ENCODE assay signal across 24 mouse cellular contexts in the genomic region with DNA sequence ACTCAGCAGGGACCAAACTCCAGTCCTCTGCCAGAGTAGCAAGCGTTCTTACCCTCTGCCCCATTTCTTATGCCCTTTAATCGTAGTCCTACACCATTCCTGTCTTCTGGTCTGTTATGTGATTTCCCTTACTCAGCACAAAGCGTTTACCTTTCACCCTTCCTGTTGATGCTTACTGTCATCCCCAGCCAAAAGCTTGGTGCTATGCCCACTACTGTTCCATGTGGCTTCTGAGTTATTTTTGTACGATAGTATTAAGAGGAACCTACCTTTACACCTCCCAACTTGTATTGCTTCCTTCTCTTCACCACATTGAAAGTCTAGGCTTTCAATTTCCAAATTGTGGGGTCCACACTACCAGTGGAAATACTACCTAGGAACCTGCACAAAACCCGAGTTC. TPM values are rescaled to one million over a fixed set of nuclear protein-coding genes. Genes with fewer than 3 reads are reported as not detected.
DNase-seq lines count a peak whose midpoint lies in the region; ATAC-seq and TF ChIP-seq lines count a peak whose summit lies in the region.
"Had no signal": no experiment of that assay in that cellular context is flagged by ENCODE, and none has a peak within 500 bp of the region (broad histone marks: within the 10 kb centered on the region; RNA-seq: fewer than 3 reads in every experiment).

No protein-coding gene starts in this region.

- H3K27ac ChIP-seq in heart, embryonic 12.5 days (ENCODE audit: poor library complexity, severe bottlenecking), result peak overlapping the region; percentile 87
- no peak overlapping the region for H3K27ac ChIP-seq in CH12.LX (ENCODE audit: insufficient read depth, low read depth)
- H3K27ac ChIP-seq in heart, embryonic 15.5 days, result peak overlapping the region; percentile 92
- H3K27ac ChIP-seq: embryonic facial prominence, embryonic 12.5 days; forebrain, embryonic 15.5 days; hindbrain, embryonic 10.5 days; hindbrain, embryonic 14.5 days; intestine, embryonic 15.5 days had no signal

- WGBS in heart, embryonic 12.5 days, result 72% methylated on average over 5 of the region's 5 CpGs
- WGBS in heart, embryonic 15.5 days, result 56% methylated on average over 5 of the region's 5 CpGs

- no peak for TF ChIP-seq CTCF in CH12.LX (conservative IDR thresholded peaks at IDR 0.05 in 1 of 2, IDR thresholded peaks at IDR 0.05 in 1 of 2; ENCODE audit: low read depth in 2 of 2, low read length in 2 of 2)

- no peak overlapping the region for H3K9ac ChIP-seq in heart, embryonic 12.5 days
- H3K9ac ChIP-seq in CH12.LX (ENCODE audit: insufficient read depth, low read depth), result no peak overlapping the region
- H3K9ac ChIP-seq in heart, embryonic 15.5 days, result no peak overlapping the region
- H3K9ac ChIP-seq: embryonic facial prominence, embryonic 12.5 days; forebrain, embryonic 15.5 days; hindbrain, embryonic 14.5 days; intestine, embryonic 15.5 days had no signal

- in situ Hi-C loops in CH12.LX (cut with MboI; ENCODE audit: low pct_ligation_motif_present, low pct_unique_long_range_greater_than_20kb, low sequenced_read_pairs), result no loop called here

- intact Hi-C loops in heart, postnatal 36 days (cut with DNase I), result no loop called here

- H3K36me3 ChIP-seq in heart, embryonic 12.5 days, result peaks cover 24% of the 10 kb centered on the region
- no peaks in the 10 kb centered on the region for H3K36me3 ChIP-seq in CH12.LX (replicated peaks in 1 of 2; ENCODE audit: control insufficient read depth in 1 of 2, insufficient read depth in 1 of 2, low read length in 1 of 2)
- H3K36me3 ChIP-seq in heart, embryonic 15.5 days, result peaks cover 18% of the 10 kb centered on the region
- H3K36me3 ChIP-seq: embryonic facial prominence, embryonic 12.5 days; forebrain, embryonic 15.5 days; intestine, embryonic 15.5 days had no signal

- peak; percentile 35 to 40 for DNase-seq in heart, adult 18-20 months
- no peak for DNase-seq in heart, postnatal 36 days
- no peak for DNase-seq in heart, adult 11 months
- no peak for DNase-seq in CH12.LX (ENCODE audit: extremely low read depth)
- DNase-seq in frontal cortex, postnatal 25 days (ENCODE audit: low spot score in 2 of 2), result no peak
- DNase-seq: adrenal gland, postnatal 14 days; B cell, adult 2 months; cerebellum, adult 11-12 months; cerebellum, adult 9-10 months; cerebellum, postnatal 25 days; gastrocnemius, postnatal 14 days; kidney, adult 18-20 months had no signal

- no peak for ATAC-seq in heart, embryonic 12.5 days (ENCODE audit: insufficient number of reproducible peaks, low FRiP score)
- no peak for ATAC-seq in heart, embryonic 15.5 days (replicated peaks; ENCODE audit: insufficient number of reproducible peaks, insufficient read depth, low FRiP score, low read depth)
- ATAC-seq in monocyte, adult 5-6 weeks (replicated peaks; ENCODE audit: insufficient number of reproducible peaks, low FRiP score, low TSS enrichment, poor library complexity, severe bottlenecking), result no peak
- ATAC-seq: activated CD4-positive, CD25-positive, alpha-beta regulatory T cell, adult 4 months; CD4-positive, CD25-positive, alpha-beta regulatory T cell, adult 4 months; forebrain, embryonic 15.5 days; intestine, embryonic 15.5 days had no signal

- no peaks in the 10 kb centered on the region for H3K79me2 ChIP-seq in CH12.LX (replicated peaks; ENCODE audit: control insufficient read depth, extremely low read depth, insufficient read depth, poor library complexity, severe bottlenecking)

- no peak for TF ChIP-seq RAD21 in CH12.LX (IDR thresholded peaks at IDR 0.05; ENCODE audit: low read depth, low read length)

- H3K9me3 ChIP-seq in heart, embryonic 12.5 days (replicated peaks), result peaks cover 8% of the 10 kb centered on the region
- H3K9me3 ChIP-seq in CH12.LX (replicated peaks; ENCODE audit: low read length), result peaks cover 12% of the 10 kb centered on the region
- H3K9me3 ChIP-seq in heart, embryonic 15.5 days (replicated peaks), result peaks cover 10% of the 10 kb centered on the region; the same call in 1 of the 2 replicates
- H3K9me3 ChIP-seq: embryonic facial prominence, embryonic 12.5 days; hindbrain, embryonic 10.5 days; intestine, embryonic 15.5 days had no signal

- H3K4me2 ChIP-seq in heart, embryonic 12.5 days, result peak overlapping the region; percentile 33
- no peak overlapping the region for H3K4me2 ChIP-seq in CH12.LX (ENCODE audit: insufficient read depth, low read depth, poor library complexity, severe bottlenecking)
- H3K4me2 ChIP-seq in heart, embryonic 15.5 days, result peak overlapping the region; percentile 44
- H3K4me2 ChIP-seq: embryonic facial prominence, embryonic 12.5 days; forebrain, embryonic 15.5 days; hindbrain, embryonic 14.5 days; intestine, embryonic 15.5 days had no signal

- no peak for TF ChIP-seq EP300 in CH12.LX (IDR thresholded peaks at IDR 0.05; ENCODE audit: low read length)

- no peak overlapping the region for H3K4me3 ChIP-seq in heart, embryonic 12.5 days
- H3K4me3 ChIP-seq in CH12.LX (replicated peaks in 1 of 3; ENCODE audit: low read depth in 2 of 3, low read length in 2 of 3, poor library complexity in 1 of 3), result no peak overlapping the region
- no peak overlapping the region for H3K4me3 ChIP-seq in heart, embryonic 15.5 days
- H3K4me3 ChIP-seq: embryonic facial prominence, embryonic 12.5 days; forebrain, embryonic 15.5 days; hindbrain, embryonic 10.5 days; intestine, embryonic 15.5 days had no signal

- dilution Hi-C loops in CH12.LX (cut with MboI; ENCODE audit: extremely low pct_ligation_motif_present, extremely low pct_unique_long_range_greater_than_20kb, low sequenced_read_pairs), result no loop called here

- peaks cover 18% of the 10 kb centered on the region for H3K4me1 ChIP-seq in heart, embryonic 12.5 days (replicated peaks)
- H3K4me1 ChIP-seq in CH12.LX (ENCODE audit: control insufficient read depth in 1 of 2, insufficient read depth in 2 of 2), result no peaks in the 10 kb centered on the region
- peaks cover 16% of the 10 kb centered on the region for H3K4me1 ChIP-seq in heart, embryonic 15.5 days (replicated peaks)
- H3K4me1 ChIP-seq: embryonic facial prominence, embryonic 12.5 days; forebrain, embryonic 15.5 days; hindbrain, embryonic 10.5 days; intestine, embryonic 15.5 days had no signal

- TF ChIP-seq POLR2A in CH12.LX (IDR thresholded peaks at IDR 0.05; ENCODE audit: low read depth, low read length), result no peak

- H3K27me3 ChIP-seq in heart, embryonic 12.5 days (replicated peaks), result no peaks in the 10 kb centered on the region
- no peaks in the 10 kb centered on the region for H3K27me3 ChIP-seq in CH12.LX (replicated peaks)
- H3K27me3 ChIP-seq in heart, embryonic 15.5 days, result no peaks in the 10 kb centered on the region
- H3K27me3 ChIP-seq: embryonic facial prominence, embryonic 12.5 days; forebrain, embryonic 15.5 days; intestine, embryonic 15.5 days; Patski had no signal

TF ChIP-seq in CH12.LX, 34 proteins besides CTCF, POLR2A, EP300 and RAD21:
- TF ChIP-seq ELF1 (IDR thresholded peaks at IDR 0.05; ENCODE audit: low read depth, low read length) (no peak), TBP (conservative IDR thresholded peaks at IDR 0.05; ENCODE audit: low read depth, low read length) (no peak), MAFK (IDR thresholded peaks at IDR 0.05; ENCODE audit: insufficient replicate concordance, low read length) (0 out of 2 replicates have a peak, but pooled peaks have one; percentile 9)

RNA-seq across cellular contexts. Expression of a gene that starts 57.2 kb away (rescaled TPM):
- 100 to 1,000 TPM; 369 to 400 TPM for total RNA-seq in heart, adult 18-20 months (2021)
- total RNA-seq in heart, postnatal 36 days (2021), result 100 to 1,000 TPM; 355 to 411 TPM
- 44.1 and 44.3 TPM in 2 replicates for polyA plus RNA-seq in heart, embryonic 12.5 days (2016; fragmentation: Nextera tagmentation; extraction: Ambion mirVana)
- not detected in 2 replicates for total RNA-seq in CH12.LX (2012; rRNA removed)
- 0.32 and 0.50 TPM in 2 replicates for total RNA-seq in CH12.LX (2014; rRNA removed)
- polyA plus RNA-seq in CH12.LX (2012; ENCODE audit: insufficient read length, low read depth), result 1.1 and 1.5 TPM in 2 replicates
- polyA plus RNA-seq in heart, embryonic 15.5 days (2015; fragmentation: Nextera tagmentation; extraction: Ambion mirVana), result 56.1 and 56.4 TPM in 2 replicates
- total RNA-seq in monocyte, adult 5-6 weeks (2017), result not detected in 3 replicates
- total RNA-seq: granulocyte monocyte progenitor cell, adult 5-6 weeks had no signal
- polyA plus RNA-seq: activated CD4-positive, CD25-positive, alpha-beta regulatory T cell, adult 4 months; CD4-positive, CD25-positive, alpha-beta regulatory T cell, adult 4 months had no signal

Comparison
In these comparisons a context has a peak if more than half of its experiments do, and no peak if none do; other contexts are left out.
1. DNase-seq: peak in heart, adult 18-20 months (2 of 2); none in heart, postnatal 36 days (0 of 2), heart, adult 11 months (single experiment), CH12.LX (single experiment) and frontal cortex, postnatal 25 days (0 of 2).
2. RNA of a gene that starts 57.2 kb away (total RNA-seq): 355 to 411 TPM in heart, postnatal 36 days and 369 to 400 TPM in heart, adult 18-20 months; 0.32 to 0.50 TPM in CH12.LX and not detected in monocyte, adult 5-6 weeks; every median in the first group is over 100 times any median in the second.